Mouse (Mus musculus): ENCODE results near the gene Hsp90ab1.

GRCm38 (mm10) chr17:45580958-45581477 is 7.9 kb upstream of the Hsp90ab1 start:
- TF ChIP-seq CTCF (IDR thresholded peaks at IDR 0.05; ENCODE audit: borderline replicate concordance, insufficient read depth, low read length): no peak
- TF ChIP-seq POLR2A (IDR thresholded peaks at IDR 0.05; ENCODE audit: low read depth, low read length): no peak
